Mouse (Mus musculus): ENCODE data around the gene Def6. TPM values are rescaled to one million over a fixed set of nuclear protein-coding genes. Genes with fewer than 3 reads are reported as not detected.

Def6 gene
- total RNA-seq (2021) = 1 to 10 TPM; 2.4 to 2.6 TPM
- long read RNA-seq, experiment 1, partial matches to known transcripts = 0 of 2 reads
- long read RNA-seq, experiment 1, other reads (novel, unspliced or antisense) = 2 of 2 reads
- long read RNA-seq, experiment 2, partial matches to known transcripts = 1 of 3 reads
- long read RNA-seq, experiment 2, other reads (novel, unspliced or antisense) = 0 of 3 reads

DNA sequence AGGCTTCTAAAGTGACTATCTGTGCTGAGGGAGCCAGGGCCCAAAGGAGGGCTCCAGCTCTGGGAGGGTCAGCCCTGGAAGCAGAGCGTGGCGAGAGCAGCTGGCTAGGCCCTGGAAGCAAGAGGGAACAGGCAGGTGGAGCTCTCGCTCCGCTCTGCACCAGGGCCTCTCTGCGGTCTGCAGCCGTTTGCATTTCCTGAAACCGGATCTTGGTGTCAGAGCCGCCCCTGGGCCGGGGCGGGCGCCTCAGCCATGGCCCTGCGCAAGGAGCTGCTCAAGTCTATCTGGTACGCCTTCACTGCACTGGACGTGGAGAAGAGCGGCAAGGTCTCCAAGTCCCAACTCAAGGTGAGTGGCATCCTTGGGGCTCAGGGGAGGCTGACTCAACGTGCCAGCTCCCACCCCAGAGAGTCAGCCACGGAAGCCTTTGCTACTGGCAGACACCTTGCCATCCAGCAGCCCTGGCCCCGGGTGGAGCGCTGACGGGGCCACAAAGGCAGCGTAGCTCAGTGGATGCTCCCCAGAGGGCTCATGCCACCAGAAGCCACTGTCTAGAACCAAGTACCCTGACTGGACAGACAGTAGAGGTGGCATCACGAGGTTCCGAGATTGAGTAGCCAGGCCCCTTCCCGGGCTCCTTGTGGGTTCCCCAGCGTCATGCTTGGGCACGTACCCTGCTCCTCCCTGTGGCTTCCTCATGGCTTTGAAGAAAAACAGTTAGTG, at the start of gene Def6:
Gene Def6, plus strand, starts transcription at position 188 of the 723 bp plus-strand sequence.
- TF ChIP-seq CTCF (conservative IDR thresholded peaks at IDR 0.05) = peak; percentile 69
- Histone ChIP-seq H3K4me3 (peak within 1 kb of the TSS; percentile 50), H3K27ac (peak within 1 kb of the TSS; percentile 75)
- no peak for DNase-seq (ENCODE audit: low spot score in 2 of 2)

DNA sequence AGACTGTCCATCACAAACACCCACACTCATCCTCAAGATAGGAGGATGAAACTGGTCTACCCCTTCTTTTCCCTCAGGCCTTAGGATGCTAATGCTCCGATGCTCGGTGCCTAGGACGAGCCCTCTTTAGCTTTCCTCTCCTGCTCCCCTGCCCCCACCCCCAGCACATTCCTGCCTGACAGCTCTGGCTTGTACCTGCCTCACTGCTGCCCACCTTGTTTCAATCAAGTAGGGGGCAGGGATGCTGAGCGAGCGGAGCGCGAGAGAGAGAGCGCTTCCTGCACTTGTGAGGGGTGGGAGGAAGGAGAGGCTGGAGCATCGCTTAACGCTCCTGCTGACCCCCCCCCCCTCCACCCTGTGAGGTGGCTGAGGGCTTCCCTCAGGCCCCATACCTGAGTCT, 47.2 kb upstream of the Def6 start:
- no peak for DNase-seq (ENCODE audit: low spot score in 2 of 2)
- no peak overlapping the region for H3K27ac ChIP-seq
- no peak overlapping the region for H3K4me3 ChIP-seq
- no peak for TF ChIP-seq CTCF (conservative IDR thresholded peaks at IDR 0.05)

- TF ChIP-seq CTCF (conservative IDR thresholded peaks at IDR 0.05) = no peak
- no peak for DNase-seq (ENCODE audit: low spot score in 2 of 2)
- Histone ChIP-seq H3K27ac (no peak overlapping the region), H3K4me3 (no peak overlapping the region)
Observed at GRCm38 (mm10) chr17:28161310-28161881, 46.2 kb upstream of the Def6 start.

DNA sequence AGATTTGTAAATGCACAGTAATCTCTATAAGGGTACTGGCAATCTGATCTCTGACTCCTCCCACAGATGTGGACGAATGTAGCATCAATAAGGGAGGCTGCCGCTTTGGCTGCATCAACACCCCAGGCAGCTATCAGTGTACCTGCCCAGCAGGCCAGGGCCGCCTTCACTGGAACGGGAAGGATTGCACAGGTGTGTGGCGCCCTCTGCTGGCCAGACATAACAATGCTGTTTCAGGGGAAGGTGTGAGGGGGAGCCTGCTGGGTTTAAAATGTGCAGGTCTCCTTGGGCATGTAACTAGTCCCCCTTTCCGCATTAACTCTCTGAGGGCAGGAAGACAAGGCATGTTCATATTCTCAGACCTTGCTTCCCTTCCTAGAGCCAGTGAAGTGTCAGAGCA, 43.9 kb upstream of the Def6 start:
- DNase-seq (ENCODE audit: low spot score in 2 of 2) = peak; percentile 79 to 86
- peak; percentile 99 for TF ChIP-seq CTCF (conservative IDR thresholded peaks at IDR 0.05)
- H3K27ac ChIP-seq = no peak overlapping the region

GRCm38 (mm10) chr17:28170460-28171305, 36.9 kb upstream of the Def6 start:
- DNase-seq (ENCODE audit: low spot score in 2 of 2) = no peak
- TF ChIP-seq CTCF (conservative IDR thresholded peaks at IDR 0.05) = no peak
- peak overlapping the region; percentile 70 for H3K27ac ChIP-seq
- H3K4me3 ChIP-seq = no peak overlapping the region

More for the DNA sequence above, 43.9 kb upstream of the Def6 start:
- no peak overlapping the region for H3K4me3 ChIP-seq

DNA sequence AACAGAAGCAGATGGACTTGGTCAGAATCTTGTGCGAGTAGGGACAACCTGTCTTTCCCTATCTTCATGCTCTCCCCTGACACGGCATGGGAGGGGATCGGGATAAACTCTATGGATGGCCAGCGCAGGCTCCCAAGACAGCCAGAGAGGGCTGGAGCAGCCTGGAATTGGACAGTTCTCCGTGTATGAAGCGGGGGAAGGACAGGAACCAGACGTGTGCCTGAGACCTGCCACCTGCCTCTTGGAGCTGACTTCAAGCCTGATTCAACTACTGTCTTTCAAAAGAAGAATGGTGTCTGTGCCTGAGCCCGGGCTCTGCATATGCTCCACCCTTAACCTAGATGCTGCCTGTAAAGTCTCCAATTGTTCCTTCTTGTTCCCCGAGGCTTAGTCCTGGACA, 34.9 kb upstream of the Def6 start:
- no peak overlapping the region for H3K4me3 ChIP-seq
- TF ChIP-seq CTCF (conservative IDR thresholded peaks at IDR 0.05) = no peak

GRCm38 (mm10) chr17:28176775-28177539, 30.6 kb upstream of the Def6 start, which contains the start of gene Zfp523:
Gene Zfp523, plus strand, starts transcription at chr17:28177129.
- Histone ChIP-seq H3K4me3 (peak within 1 kb of the TSS; percentile 77), H3K27ac (peak within 1 kb of the TSS; percentile 98)
- DNase-seq (ENCODE audit: low spot score in 2 of 2) = peak; percentile 84 to 92
- no peak for TF ChIP-seq CTCF (conservative IDR thresholded peaks at IDR 0.05)

More for the DNA sequence above, 34.9 kb upstream of the Def6 start:
- no peak for DNase-seq (ENCODE audit: low spot score in 2 of 2)
- peak overlapping the region; percentile 43; the same call in 1 of the 2 replicates for H3K27ac ChIP-seq

DNA sequence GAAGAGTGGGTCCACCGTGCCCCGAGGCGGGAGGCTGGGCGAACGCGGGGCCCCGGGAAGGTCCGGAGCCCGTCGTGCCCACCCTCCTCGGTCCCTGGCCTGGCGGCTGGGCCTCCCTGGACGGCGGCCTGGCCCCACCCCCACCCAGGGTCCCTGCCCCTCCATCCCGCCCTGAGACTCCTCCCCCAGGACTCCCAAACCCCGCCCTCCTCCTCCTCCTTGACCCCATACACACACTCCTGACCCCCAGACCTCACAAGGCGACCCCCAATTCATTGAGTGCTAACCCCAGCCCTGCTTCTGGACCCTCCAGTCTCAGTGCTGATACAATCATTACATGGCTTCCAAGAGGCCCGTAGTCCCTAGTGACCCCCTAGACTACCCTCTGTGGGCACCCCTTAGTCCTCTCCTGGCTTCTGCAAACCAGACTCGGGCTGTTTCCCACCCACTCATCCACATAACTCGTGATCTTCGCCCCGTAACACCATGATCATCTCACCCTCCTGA, 30.0 kb upstream of the Def6 start:
- peak overlapping the region; percentile 77 for H3K4me3 ChIP-seq
- no peak for DNase-seq (ENCODE audit: low spot score in 2 of 2)
- no peak for TF ChIP-seq CTCF (conservative IDR thresholded peaks at IDR 0.05)
- H3K27ac ChIP-seq = peak overlapping the region; percentile 98

DNA sequence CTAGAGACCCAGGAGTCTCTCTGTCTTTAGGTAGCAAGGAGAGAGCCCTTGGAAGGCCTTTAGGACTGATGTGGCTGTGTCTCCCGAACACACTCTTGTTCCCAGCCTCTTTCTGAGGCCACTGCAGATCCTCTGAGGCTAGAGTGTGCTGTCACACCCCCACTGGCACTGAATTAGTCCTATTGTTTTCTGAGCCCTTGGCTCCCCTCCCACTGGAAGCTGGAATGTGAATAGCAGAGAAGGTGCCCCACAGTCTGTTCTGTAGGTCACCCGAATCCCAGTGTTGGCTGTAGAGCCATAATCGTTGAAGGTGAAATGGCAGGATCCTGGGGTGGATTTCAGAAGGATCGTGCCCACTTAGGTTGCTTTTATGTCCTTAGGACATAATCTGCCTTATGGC, 27.2 kb upstream of the Def6 start:
- no peak overlapping the region; the same call in 1 of the 2 replicates for H3K27ac ChIP-seq
- TF ChIP-seq CTCF (conservative IDR thresholded peaks at IDR 0.05) = no peak
- DNase-seq (ENCODE audit: low spot score in 2 of 2) = no peak
- H3K4me3 ChIP-seq = no peak overlapping the region

DNA sequence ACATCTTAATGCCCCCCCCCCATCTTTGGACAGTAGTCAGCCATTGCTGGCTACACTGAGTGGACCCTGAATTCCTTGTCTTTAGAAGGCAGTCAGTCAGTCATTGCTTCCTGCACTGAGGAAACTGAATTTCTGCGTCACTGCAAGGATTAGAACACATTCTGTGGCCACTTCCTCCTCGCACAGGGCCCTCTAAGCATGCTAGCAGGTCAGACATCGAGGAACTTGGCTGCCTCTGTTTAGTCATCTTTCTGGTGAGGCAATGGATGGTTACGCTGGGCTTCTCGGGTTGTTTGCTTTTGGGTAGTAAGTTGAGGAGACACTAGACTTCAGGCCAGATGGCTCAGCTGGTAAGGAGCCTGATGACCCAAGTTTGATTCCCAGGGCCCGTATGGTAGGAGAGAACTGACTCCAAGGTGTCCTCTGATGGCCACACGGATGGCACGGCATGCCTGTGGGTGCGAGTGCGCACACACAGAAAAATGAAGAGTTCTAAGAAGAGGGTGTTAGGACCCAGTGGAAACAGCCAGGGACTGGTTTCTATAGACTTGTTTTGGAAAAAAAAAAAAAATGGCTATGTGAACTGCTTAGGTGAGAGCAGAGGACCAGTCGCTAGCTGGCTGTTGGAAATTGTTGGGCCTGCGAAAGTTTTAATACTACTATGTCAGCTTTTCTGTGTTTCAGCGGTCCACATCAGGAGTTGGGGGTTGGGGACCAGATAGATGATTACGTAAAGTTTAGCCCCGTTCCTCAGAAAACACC, 26.6 kb upstream of the Def6 start:
- no peak for TF ChIP-seq CTCF (conservative IDR thresholded peaks at IDR 0.05)
- Histone ChIP-seq H3K27ac (no peak overlapping the region; the same call in 1 of the 2 replicates), H3K4me3 (no peak overlapping the region; the same call in 1 of the 2 replicates)
- no peak for DNase-seq (ENCODE audit: low spot score in 2 of 2)

GRCm38 (mm10) chr17:28184971-28185638, 22.5 kb upstream of the Def6 start:
- no peak for DNase-seq (ENCODE audit: low spot score in 2 of 2)
- H3K4me3 ChIP-seq = no peak overlapping the region
- no peak overlapping the region for H3K27ac ChIP-seq
- TF ChIP-seq CTCF (conservative IDR thresholded peaks at IDR 0.05) = no peak
